Mouse (Mus musculus) liver, embryonic 14.5 days (tissue): Measurements from ENCODE around the gene Apba3. TPM values are rescaled to one million over a fixed set of nuclear protein-coding genes. Genes with fewer than 3 reads are reported as not detected.

Experiments used
- ATAC-seq: fragments of 200-750 bp; cut with Nextera tagmentation; 2 replicates; pipeline ENCODE4 v1.8.0; 2017; ENCODE audit warnings: moderate number of reproducible peaks, mild to moderate bottlenecking, moderate library complexity; ENCODE audit not compliant: insufficient read depth
- DNase-seq, 3 experiments: peaks; one replicate each; pipeline ENCODE4 v3.0.0-alpha.2; 2012 to 2013; ENCODE audit warnings: low read depth in 3 of 3, low spot score in 3 of 3
- H3K27ac ChIP-seq: fragments of 300-500 bp; sonication (generic); 2 replicates; pipeline ENCODE4 v1.5.1; 2014; ENCODE audit warnings: moderate library complexity, mild to moderate bottlenecking, control low read depth, inconsistent platforms
- H3K27me3 ChIP-seq: fragments of 300-500 bp; sonication (generic); 2 replicates; pipeline ENCODE4 v1.6.1; 2014; ENCODE audit warnings: mild to moderate bottlenecking, low read length, moderate library complexity; ENCODE audit not compliant: control insufficient read depth, insufficient read depth
- H3K36me3 ChIP-seq: fragments of 300-500 bp; sonication (generic); replicated peaks from 2 replicates; pipeline ENCODE4 v1.6.1; 2014; ENCODE audit warnings: low read depth; ENCODE audit not compliant: control insufficient read depth, insufficient read depth
- H3K4me1 ChIP-seq, 2 experiments: fragments of 200-500 bp in 1 of 2; fragments of 300-500 bp in 1 of 2; sonication (generic) in 1 of 2; replicated peaks; 2 replicates each; pipeline ENCODE4 v1.6.1; 2012 to 2014; ENCODE audit warnings: antibody characterized with exemption in 1 of 2, inconsistent platforms in 1 of 2, low read length in 1 of 2; ENCODE audit not compliant: control insufficient read depth in 2 of 2, insufficient read depth in 2 of 2
- H3K4me2 ChIP-seq: fragments of 300-500 bp; sonication (generic); 2 replicates; pipeline ENCODE4 v1.6.1; 2014; ENCODE audit warnings: low read depth, mild to moderate bottlenecking, control low read depth, moderate library complexity
- H3K4me3 ChIP-seq, 2 experiments: fragments of 200-500 bp in 1 of 2; fragments of 300-500 bp in 1 of 2; sonication (generic) in 1 of 2; 2 replicates each; pipeline ENCODE4 v1.5.1; 2012 to 2014; ENCODE audit warnings: low read depth in 2 of 2, low read length in 2 of 2, mild to moderate bottlenecking in 2 of 2, control low read depth in 1 of 2, inconsistent platforms in 1 of 2, moderate library complexity in 1 of 2; ENCODE audit not compliant: insufficient read depth in 1 of 2
- H3K9ac ChIP-seq: fragments of 300-500 bp; sonication (generic); replicated peaks from 2 replicates; pipeline ENCODE4 v1.6.1; 2014; ENCODE audit warnings: mild to moderate bottlenecking, control low read depth, moderate library complexity
- H3K9me3 ChIP-seq: fragments of 300-500 bp; sonication (generic); 2 replicates; pipeline ENCODE4 v1.6.1; 2016; ENCODE audit warnings: low read length, mixed read lengths; ENCODE audit not compliant: control insufficient read depth
- CTCF ChIP-seq: IDR thresholded peaks from 2 replicates; pipeline ENCODE4 v1.5.1; 2016; ENCODE audit warnings: antibody characterized with exemption, low read depth, control low read depth
- EP300 ChIP-seq: IDR thresholded peaks from 2 replicates; pipeline ENCODE4 v1.6.1; 2016; ENCODE audit warnings: antibody characterized with exemption, low read depth
- WGBS: fragments of 180-500 bp; shearing (Covaris S2); extraction: QIAGEN DNeasy Blood & Tissue Kit; methylation state at CpG from one replicate; pipeline ENCODE4 v1.1.7; 2014; ENCODE audit not compliant: insufficient replicate concordance; 5-methylcytosine and 5-hydroxymethylcytosine counted together
- polyA plus RNA-seq, 2 experiments: library from polyadenylated mRNA; depleted of rRNA in 1 of 2; stranded (reverse) in 1 of 2; unstranded in 1 of 2; fragments of >200 nt; fragmentation: Nextera tagmentation in 1 of 2; extraction: Ambion mirVana in 1 of 2; gene quantifications; 2 replicates each; pipeline versions ENCODE4 v1.2.1 to v1.2.3; 2012 to 2014

Apba3 gene
- polyA plus RNA-seq, 2 experiments: 14.3 to 15.7 TPM

- WGBS: 63% methylated on average over 17 of the region's 17 CpGs
- Histone ChIP-seq H3K4me3 (no peak overlapping the region), H3K27ac (no peak overlapping the region; the same call in none of the 2 replicates), H3K9me3 (no peaks in the 10 kb centered on the region), H3K9ac (no peak overlapping the region), H3K36me3 (no peaks in the 10 kb centered on the region), H3K27me3 (no peaks in the 10 kb centered on the region), H3K4me2 (no peak overlapping the region), H3K4me1 (peaks cover 25 to 58% of the 10 kb centered on the region in 2 experiments)
- TF ChIP-seq EP300: no peak
- DNase-seq (no peak), ATAC-seq (no peak)
Measured at GRCm38 (mm10) chr10:81298369-81299100, 31.8 kb downstream of the Apba3 start.

GRCm38 (mm10) chr10:81299585-81300351, 33.0 kb downstream of the Apba3 start:
- peaks cover 19 to 54% of the 10 kb centered on the region in 2 experiments for H3K4me1 ChIP-seq
- no peak overlapping the region; the same call in 1 of the 2 replicates for H3K4me2 ChIP-seq
- peak overlapping the region; percentile 4 for H3K27ac ChIP-seq
- no peaks in the 10 kb centered on the region for H3K9me3 ChIP-seq
- H3K9ac ChIP-seq: no peak overlapping the region
- ATAC-seq (0 out of 2 replicates have a peak, but pooled peaks have one; percentile 2), DNase-seq (no peak)
- no peak overlapping the region for H3K4me3 ChIP-seq
- TF ChIP-seq CTCF: peak; percentile 11; the same call in 1 of the 2 replicates
- TF ChIP-seq EP300: no peak
- no peaks in the 10 kb centered on the region for H3K36me3 ChIP-seq
- H3K27me3 ChIP-seq: no peaks in the 10 kb centered on the region
- WGBS: 61% methylated on average over 14 of the region's 14 CpGs

GRCm38 (mm10) chr10:81300352-81300907, 33.7 kb downstream of the Apba3 start:
- peak; percentile 22; the same call in 1 of the 2 replicates for ATAC-seq
- peak overlapping the region; percentile 4 for H3K27ac ChIP-seq

GRCm38 (mm10) chr10:81301321-81301720, 34.6 kb downstream of the Apba3 start:
- TF ChIP-seq CTCF (no peak), EP300 (no peak)
- Histone ChIP-seq H3K9ac (no peak overlapping the region), H3K27ac (no peak overlapping the region), H3K27me3 (no peaks in the 10 kb centered on the region), H3K36me3 (no peaks in the 10 kb centered on the region), H3K9me3 (no peaks in the 10 kb centered on the region), H3K4me3 (no peak overlapping the region), H3K4me1 (peaks cover 19 to 49% of the 10 kb centered on the region in 2 experiments), H3K4me2 (no peak overlapping the region)
- whole genome bisulfite sequencing: 74% methylated on average over 9 of the region's 9 CpGs
- ATAC-seq (no peak), DNase-seq (no peak)

More at GRCm38 (mm10) chr10:81300352-81300907, 33.7 kb downstream of the Apba3 start:
- peak overlapping the region; percentile 28; the same call in 1 of the 2 replicates for H3K4me2 ChIP-seq
- H3K4me1 ChIP-seq: peaks cover 19 to 50% of the 10 kb centered on the region in 2 experiments
- no peak overlapping the region; the same call in 1 of the 2 replicates for H3K9ac ChIP-seq
- no peak overlapping the region for H3K4me3 ChIP-seq
- H3K27me3 ChIP-seq: no peaks in the 10 kb centered on the region
- WGBS: 76% methylated on average over 9 of the region's 9 CpGs
- no peak for DNase-seq
- TF ChIP-seq CTCF: no peak
- no peak for TF ChIP-seq EP300
- H3K36me3 ChIP-seq: no peaks in the 10 kb centered on the region
- no peaks in the 10 kb centered on the region for H3K9me3 ChIP-seq

- Histone ChIP-seq H3K4me3 (no peak overlapping the region), H3K9ac (no peak overlapping the region; the same call in 1 of the 2 replicates)
Measured at GRCm38 (mm10) chr10:81302288-81302687, 35.5 kb downstream of the Apba3 start.

More at GRCm38 (mm10) chr10:81302288-81302687, 35.5 kb downstream of the Apba3 start:
- TF ChIP-seq CTCF: no peak
- TF ChIP-seq EP300: no peak
- ATAC-seq (no peak), DNase-seq (no peak)
- peaks cover 19 to 48% of the 10 kb centered on the region in 2 experiments for H3K4me1 ChIP-seq
- H3K36me3 ChIP-seq: peaks cover under 1% of the 10 kb centered on the region; the same call in 1 of the 2 replicates
- H3K27ac ChIP-seq: no peak overlapping the region
- H3K4me2 ChIP-seq: peak overlapping the region; percentile 52
- no peaks in the 10 kb centered on the region for H3K27me3 ChIP-seq
- 57% methylated on average over 4 of the region's 4 CpGs for WGBS
- H3K9me3 ChIP-seq: no peaks in the 10 kb centered on the region
